Mouse (Mus musculus) urinary bladder, adult 2 months (tissue): ENCODE measurements around the gene Fbxo47. TPM values are rescaled to one million over a fixed set of nuclear protein-coding genes. Genes with fewer than 3 reads are reported as not detected.

Experiments used
- DNase-seq: peaks from one replicate; pipeline ENCODE4 v3.0.0; 2022; ENCODE audit warnings: low spot score
- polyA plus RNA-seq: library from polyadenylated mRNA; depleted of rRNA; stranded (reverse); fragments of >200 nt; gene quantifications from 2 replicates; pipeline ENCODE4 v1.2.3, GENCODE M21; 2012; rRNA removed

The Fbxo47 gene
- 0.28 and 0.40 TPM in 2 replicates for polyA plus RNA-seq

DNA sequence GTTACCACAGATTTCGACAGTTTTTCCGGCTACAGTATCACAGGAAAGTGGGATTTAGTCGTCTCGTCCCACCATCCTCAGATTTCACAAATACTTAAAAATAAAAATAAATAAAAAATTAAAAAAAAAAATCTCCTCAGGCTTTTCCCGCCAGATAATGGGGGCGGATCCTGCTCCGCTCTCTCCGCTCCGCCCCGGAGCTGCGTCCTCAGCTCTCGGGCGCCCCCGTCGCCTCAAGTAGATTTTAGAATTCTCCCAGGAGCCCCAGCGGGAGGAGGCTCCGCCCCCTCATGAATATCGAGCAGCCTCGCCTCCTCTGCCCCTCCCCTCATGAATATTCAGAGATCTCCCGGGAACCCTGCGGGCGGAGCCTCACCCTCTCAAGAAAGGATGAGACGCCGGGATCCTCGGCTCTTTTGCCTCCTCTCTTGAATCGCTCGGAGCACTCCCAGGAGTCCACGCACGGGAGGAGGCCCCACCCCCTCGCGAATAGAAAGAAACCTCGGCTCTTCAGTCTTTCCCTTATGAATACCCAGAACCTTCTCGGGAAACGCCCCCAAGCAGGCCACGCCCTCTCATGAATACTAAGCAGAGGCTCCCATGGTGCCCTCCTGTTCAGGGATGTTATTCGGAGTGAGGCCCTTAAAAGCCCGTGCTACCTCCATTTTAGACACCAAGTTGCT lies at the start of gene Fbxo47:
Fbxo47 (minus strand) TSS at position 237 of the 683 bp plus-strand sequence.
- DNase-seq, result peak; percentile 80

- no peak for DNase-seq
These were observed 49.6 kb upstream of the Fbxo47 start for GRCm38 (mm10) chr11:97933553-97933952.

- DNase-seq, result no peak
These were observed 45.0 kb upstream of the Fbxo47 start for GRCm38 (mm10) chr11:97928905-97929304.

- no peak for DNase-seq
These were observed 40.3 kb upstream of the Fbxo47 start for GRCm38 (mm10) chr11:97924217-97924616.

DNA sequence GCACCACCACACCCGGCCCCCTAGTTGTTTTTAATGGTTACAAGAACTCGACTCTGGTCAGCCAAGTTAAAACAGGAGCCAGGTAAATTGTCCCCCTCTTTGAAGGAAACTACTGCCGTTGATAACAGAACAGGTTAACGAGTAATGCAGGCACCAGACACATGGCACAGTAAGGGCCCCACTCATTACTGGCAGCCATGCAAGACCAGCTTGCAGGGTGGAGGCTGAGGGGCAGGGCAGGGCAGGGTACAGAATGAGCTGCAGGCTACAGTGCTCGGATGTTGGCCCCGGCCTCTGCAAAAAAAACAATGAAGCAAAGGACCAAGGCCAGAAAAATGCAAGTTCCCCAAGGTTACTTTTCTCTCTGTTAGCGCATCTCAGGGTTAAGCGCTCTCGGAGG lies 39.7 kb upstream of the Fbxo47 start:
- DNase-seq, result no peak

- DNase-seq, result no peak
These were observed 32.1 kb upstream of the Fbxo47 start for GRCm38 (mm10) chr11:97915974-97916503.

DNA sequence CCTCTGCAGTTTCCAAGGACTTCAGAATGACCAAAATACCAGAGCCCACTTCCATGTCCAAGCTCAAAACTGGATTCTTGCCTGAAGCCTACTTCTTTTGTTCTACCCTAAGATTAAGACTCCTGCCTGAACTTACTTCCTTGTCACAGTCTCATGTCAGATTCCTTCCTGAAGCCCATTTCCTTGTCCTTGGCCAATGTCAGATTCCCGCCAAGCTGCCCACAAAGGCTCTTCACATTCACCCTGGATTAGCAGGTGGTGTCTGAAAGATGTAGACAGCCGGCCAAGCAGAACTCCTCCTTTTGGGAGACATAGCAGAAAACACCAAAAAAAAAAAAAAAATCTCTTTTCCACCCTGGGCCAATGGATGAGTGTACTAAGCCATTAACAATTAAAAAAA lies 31.5 kb upstream of the Fbxo47 start:
- DNase-seq, result no peak

DNA sequence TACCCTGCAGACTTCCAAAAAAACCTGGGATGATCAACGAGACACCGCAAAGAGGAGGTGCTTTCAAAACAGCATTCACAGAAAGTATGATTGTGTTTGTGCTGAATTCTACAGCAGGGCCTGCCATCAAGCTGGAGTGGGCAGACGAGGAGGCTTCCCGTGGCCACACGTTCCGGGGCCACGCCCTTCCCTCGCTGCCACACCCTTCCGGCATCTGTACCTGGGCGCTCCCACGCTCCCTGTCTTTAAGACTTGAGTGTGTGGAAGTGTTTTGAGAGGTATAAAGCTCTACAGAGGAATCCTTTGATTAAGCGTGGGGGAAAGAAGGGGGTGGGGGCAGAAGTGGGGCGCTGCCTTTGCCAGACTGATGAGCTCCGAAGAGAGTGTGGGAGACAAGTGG lies 29.2 kb upstream of the Fbxo47 start:
- no peak for DNase-seq

DNA sequence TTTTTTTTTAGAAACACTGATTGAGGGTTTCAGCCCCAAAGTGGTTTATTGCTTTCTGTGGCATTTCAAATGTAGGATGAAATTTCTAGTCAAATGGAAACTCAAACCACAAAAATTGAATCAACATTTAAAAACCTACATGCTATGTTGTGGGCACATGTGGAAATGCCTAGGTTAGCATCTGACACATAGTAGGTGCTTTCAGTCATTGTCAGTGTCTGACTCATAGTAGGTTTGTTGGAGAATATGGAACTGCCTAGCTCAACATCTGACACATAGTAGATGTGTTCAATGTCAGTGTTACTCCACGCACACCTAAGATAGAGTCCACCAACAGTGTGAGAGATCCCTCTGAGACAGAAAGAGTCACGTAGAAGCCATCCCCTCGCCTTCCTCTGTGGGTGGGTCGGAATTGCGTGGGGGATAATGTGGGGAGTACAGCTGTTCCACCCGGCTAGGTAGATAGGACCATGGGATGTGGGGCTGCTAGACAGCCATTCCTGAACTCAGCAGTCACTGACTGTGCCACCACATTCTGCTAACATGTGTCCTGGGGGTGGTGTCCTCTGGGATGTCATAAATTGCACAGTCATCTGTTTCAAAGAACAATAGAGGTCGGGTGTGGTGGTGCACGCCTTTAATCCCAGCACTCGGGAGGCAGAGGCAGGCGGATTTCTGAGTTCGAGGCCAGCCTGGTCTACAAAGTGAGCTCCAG lies 24.8 kb upstream of the Fbxo47 start:
- DNase-seq, result no peak

- DNase-seq, result no peak
These were observed 24.0 kb upstream of the Fbxo47 start for GRCm38 (mm10) chr11:97907935-97908334.

GRCm38 (mm10) chr11:97906905-97907304 lies 23.0 kb upstream of the Fbxo47 start:
- no peak for DNase-seq

DNA sequence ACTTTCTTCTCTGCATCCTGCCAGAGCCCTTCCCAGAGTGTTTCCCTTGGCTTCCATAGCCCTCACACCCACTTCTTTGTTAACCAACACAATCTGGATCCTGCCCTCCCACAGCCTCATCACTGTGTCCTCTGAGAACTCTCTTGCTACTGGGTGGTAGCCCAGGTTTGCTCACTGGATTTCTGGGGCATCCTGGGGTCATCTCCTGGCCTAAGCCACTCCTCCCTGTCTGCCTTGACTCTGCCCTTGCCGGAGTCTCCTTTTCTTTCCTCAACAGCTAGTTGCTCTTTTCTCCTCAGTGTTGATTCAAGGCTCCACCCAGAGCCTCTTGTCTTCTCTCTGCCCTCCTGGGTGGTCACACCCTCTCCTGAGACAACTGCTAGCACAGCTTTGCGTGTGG lies 22.0 kb upstream of the Fbxo47 start:
- DNase-seq, result no peak

DNA sequence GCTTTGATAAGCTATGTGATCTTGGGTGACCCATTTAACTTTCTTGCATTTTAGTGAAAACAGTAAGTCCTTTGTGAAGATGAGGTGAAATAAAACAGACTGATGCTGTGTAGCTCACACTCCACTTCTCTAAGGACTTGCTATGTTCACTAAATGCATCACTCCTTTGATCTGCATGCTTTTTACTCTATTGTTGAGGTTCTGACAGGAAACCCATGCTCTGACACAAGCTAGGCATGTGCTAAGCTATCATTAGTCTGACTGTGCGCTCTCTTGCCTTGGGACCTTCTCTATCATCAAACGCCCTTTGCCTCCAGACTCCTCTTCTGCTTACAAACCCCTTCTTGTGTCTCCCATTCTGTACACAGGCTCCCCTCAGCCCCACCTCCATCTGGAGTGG lies 21.6 kb upstream of the Fbxo47 start:
- no peak for DNase-seq

DNA sequence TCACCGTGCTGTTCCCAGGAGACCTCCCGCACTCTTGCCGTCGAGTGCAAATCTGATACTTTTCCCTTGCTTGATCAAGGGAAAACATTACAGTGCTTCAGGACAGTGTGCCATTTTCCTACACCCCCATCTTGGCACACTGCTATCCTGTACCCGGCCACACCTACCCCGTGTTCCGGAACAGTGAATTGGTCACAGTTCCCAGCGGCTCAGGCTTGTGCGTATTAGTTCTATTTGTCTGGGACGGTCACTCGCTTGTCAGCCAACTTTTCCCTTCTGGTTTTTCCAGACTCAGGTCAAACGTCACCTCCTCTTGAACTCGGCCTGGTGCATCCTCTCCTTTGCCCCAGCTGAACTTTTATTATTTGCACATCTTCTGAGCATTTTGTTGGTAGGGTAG lies 20.8 kb upstream of the Fbxo47 start:
- no peak for DNase-seq

DNA sequence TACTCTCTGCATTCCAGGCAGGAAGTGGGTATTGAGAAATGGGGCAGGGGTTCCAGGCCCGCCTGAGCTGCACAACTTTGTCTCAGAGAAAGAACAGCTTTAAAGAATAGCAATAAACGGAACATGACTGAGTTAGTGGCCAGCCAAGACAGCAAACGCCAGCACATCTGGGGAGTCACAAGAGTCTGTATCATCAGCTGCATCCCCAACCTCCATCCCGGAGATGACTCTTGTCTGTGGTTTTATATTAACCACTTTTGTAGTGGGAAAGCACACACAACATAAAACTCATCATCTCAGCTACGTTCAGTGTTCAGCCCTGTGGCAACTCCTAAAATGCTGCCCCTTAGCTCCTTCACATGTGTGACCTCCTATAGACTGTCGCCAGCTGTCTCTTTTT lies 17.9 kb upstream of the Fbxo47 start:
- DNase-seq, result no peak

DNA sequence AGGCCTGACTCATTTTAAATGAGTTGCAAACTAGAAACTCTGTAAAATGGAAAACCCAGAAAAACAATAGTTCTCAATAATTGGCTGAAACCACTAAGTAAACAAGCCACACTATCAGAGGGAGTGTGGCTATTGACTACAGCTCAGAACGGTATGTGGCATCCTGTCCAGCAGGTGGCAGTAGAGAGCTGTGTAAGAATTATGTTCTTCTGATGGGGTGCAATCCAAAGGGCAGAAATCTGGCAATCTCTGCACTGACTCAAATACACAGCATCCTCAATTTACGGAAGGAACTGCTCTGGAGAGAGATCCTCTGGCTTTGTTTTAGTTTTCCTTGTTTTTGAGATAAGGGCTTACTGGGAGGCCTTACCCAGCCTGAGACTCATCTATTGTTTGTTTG lies 15.9 kb upstream of the Fbxo47 start:
- peak; percentile 40 for DNase-seq

DNA sequence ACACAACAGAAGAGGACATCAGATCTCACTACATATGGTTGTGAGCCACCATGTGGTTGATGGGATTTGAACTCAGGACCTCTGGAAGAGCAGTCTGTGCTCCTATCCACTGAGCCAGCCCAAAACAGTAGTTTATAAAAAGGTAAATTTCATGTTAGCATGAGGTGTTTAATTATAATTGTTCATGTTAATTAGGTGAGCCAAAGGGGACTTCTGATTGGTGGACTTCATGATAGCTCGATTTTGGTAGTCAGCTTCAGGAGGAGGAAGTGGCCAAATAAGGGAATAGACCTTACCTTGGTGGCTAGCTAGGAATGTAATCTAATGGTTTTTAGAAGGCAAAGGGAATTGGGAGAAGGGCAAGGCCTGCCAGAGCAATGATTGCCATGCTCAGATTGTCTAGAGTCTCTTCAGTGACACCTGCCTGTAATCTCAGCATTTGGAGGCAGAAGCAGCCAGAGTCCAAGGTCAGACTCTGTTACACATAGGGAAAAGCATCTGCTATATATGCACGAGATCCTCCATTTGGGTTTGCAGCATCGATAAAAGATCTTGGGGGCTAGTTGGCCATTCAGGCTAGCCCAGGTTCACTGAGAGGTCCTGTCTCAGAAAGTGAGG lies 13.7 kb upstream of the Fbxo47 start:
- no peak for DNase-seq

- no peak for DNase-seq
These were observed 12.7 kb upstream of the Fbxo47 start for GRCm38 (mm10) chr11:97896655-97897054.

DNA sequence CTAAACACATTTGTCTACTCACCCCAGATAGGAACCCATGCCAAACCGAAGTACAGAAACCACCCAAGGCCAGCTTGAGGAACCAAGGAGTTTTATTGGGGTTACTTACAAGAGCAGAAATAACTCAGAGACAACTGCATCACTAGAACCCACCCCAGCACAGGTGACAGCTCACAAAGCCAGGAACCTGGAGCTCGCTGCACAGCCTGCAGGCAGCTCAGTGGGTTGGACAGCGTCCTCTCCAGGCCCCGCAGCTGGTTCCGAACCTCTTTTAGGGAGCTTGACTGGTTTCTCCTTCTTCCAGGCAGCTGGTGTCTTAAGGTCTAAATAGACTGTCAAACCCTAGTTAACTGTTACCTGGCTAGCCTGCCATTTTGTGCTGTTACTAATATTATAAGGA lies 7.9 kb upstream of the Fbxo47 start:
- no peak for DNase-seq

- no peak for DNase-seq
These were observed 1.5 kb upstream of the Fbxo47 start for GRCm38 (mm10) chr11:97885296-97885915.

DNA sequence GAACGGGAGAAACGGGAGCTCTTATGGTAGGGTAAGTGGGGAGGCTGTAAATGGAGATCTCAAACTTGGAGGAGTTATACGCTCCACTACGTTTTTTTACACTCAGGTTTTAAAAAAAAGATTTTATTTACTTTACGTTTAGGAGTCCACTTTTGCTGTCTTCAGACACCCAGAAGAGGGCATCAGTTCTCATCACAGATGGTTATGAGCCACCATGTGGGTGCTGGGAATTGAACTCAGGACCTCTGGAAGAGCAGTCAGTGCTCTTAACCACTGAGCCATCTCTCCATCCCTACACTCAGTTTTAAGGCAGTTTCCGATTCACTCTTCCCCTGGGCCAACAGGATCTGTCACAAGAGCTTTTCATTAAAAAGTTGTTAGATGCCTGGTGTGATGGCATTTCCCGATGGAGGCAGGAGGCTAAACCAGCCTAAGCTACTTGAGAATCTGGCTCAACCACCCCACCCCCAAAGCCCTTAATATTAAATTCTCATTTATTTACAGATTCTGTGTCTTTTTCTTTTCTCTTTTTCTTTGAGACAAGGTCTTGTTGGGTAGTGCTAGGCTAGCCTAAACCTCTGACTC lies 739 bp upstream of the Fbxo47 start:
- DNase-seq, result no peak

DNA sequence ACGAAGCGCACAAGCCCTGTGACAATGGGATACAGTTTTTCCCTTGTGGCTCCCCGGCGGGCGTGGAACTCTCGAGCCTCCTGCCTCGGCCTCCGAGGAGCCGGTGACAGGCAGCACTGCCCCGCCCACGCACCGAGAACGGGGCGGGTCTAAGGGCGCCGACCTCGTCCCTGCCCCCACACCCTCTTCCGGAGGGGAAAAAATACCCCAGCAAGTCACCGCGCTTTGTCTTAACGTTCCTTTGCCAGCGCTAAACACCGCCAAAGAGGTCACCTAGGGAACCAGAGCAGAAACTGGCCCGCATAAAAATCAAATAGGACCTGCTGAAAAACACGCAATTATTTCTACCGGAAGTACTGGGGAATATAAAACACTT lies 424 bp downstream of the Fbxo47 start:
- DNase-seq, result peak; percentile 52
